Mouse (Mus musculus) hindlimb bud, embryonic 11.5 days (tissue): Measurements from ENCODE around the gene Smad9.
"Not testable (repeated sequence)": the region's sequence is repeated elsewhere in the genome, so short reads cannot be mapped to it uniquely, and the experiment has no call there.

Experiments
- DNase-seq: peaks from one replicate; pipeline ENCODE4 v3.0.0-alpha.2; 2012; ENCODE audit warnings: low read depth, low spot score; ENCODE audit errors: extremely low spot score

The Smad9 gene

DNA sequence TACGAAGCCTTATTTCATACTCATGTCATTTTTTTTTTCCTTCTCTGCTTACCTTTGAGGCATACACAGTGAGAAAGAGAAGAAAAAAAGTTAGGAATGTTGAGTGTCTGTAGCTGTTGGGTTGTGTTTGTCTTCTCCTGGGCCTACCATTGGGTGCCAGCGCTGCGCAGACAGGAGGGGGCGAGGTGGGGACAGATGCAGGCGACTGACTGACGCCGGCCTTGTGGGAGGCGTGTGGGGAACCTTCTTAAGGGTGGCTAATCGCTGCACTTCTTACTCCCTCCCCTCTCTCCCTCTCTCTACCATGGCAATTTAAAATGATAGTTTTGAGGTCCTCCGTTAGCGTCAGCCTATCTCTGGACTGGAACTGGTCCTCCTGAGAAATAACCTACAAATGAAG lies 676 bp downstream of the Smad9 start:
- no peak for DNase-seq

DNA sequence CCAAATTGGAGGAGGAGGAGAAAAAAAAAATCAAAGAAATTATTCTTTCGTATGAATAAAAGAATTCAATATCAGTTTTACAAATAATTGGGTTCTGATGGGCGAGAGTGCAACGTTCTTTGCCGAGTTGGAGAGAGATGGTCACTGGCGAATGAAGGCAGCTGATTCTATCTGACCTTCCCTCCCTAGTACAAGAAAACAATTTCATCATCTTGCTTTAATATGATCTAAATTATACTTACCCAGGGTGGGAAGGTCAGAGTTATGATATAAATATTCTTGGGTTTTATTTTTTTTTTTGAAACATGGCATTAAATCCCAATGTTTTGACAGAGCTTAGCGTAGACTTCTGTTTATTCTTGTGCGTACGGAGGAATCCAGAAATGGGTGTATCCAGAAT lies 2.1 kb downstream of the Smad9 start:
- no peak for DNase-seq

DNA sequence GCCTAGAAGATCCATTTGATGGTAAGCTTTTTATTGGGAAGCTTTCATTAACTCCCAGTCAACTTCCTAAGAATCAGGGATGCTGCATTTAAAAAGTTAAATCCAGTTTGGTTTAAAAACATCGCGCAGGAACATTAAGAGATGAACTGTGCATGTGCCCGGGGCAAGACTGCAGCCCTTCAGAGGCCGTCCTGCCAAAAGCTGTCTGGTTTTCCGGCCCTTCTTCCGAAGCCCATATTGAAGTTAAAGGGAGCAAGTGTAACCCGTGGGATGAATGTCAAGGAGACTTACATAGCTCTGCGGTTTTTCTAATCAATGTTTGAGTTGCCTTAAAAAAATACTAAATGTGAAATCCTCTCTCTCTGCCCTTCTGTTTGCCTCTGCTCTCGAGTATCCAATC lies 3.8 kb downstream of the Smad9 start:
- DNase-seq: no peak

DNA sequence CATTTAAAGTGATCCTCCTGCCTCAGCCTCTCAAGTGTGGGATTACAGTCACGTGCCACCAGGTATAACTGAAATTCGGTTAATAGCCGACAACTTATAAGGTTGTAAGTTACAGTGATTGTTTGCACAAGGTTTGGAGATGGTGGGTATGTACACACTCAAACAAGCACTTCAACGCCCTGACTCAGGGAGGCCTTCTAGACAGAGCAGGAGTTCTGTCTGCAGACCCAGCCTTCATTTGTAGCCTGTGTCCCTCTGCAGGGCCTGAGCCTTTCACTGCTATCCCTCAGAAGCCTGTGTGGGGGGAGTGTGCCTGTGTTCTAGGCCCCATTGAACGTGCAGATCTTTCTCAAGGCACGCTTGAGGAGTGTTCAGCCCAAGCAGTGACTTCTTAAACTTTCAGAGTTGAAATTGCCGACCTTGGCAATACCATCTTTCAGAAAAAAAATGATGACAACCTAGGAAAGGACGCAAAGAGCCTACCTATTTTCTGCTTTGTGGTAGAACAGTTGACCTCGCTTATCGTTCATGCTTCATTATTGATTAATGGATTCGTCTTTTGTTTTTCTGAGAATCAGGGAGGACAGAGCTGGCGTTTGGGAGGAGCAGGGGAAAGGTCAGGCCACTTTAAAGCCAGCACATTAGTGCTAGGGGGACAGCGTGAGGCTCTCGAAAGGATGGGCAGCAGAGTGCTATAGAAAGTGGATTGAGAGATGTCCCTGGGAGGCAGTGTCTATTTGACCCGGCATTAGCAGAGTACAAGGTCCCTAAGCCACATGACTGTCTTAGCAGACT lies 5.1 kb downstream of the Smad9 start:
- no peak for DNase-seq

DNA sequence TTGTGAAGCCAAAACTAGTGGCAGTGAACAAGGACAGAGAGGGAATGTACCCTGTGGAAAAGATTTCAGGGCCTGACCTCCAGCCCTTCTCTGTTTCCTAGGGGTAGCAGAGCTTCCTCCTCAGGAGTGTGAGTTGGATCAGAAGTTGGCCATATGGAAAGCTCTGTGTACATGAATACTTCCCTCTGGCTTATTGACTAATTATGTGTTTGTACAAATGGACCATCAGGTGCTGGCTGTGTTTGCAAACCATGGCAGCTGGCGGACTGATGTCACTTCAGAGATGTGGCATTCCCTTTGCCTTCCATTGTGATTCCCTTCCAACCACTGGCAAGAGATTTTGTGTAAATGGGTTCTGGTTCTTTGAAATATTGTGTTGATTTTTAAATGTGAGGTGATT lies 5.9 kb downstream of the Smad9 start:
- no peak for DNase-seq

DNA sequence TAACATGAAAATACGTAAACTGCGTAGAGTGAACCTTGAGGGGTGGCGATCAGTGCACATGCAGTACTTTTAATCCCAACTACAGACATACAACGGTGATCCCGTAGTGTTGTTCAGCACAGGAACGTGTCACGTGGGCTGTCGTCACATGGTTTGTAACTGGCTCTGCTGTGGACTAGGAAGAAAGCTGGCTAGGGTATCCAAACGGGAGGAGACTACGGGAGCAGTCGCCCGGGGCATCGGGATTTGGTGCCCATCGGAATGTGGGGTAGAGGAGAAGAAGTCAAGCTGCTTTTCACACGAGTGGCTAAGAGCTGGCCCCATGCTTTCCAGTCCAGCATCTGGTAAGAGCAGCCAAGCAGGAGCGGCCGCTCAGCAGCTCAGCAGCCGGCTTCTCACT lies 9.0 kb downstream of the Smad9 start:
- no peak for DNase-seq

DNA sequence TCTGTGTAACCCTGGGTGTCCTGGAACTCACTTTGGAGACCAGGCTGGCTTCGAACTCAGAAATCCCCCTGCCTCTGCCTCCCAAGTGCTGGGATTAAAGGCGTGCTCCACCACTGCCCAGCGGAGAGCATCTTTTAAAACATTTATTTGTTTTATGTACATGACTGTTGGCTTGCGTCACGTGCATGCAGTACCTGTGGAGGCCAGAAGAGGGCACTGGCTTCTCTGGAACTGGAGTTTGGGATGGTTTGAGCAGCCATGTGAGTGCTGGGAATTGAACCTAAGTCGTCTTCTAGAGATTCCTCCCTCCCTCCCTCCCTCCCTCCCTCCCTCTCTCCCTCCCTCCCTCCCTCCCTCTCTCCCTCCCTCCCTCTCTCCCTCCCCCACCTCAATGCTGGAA lies 10.1 kb downstream of the Smad9 start:
- DNase-seq: not testable (repeated sequence)

DNA sequence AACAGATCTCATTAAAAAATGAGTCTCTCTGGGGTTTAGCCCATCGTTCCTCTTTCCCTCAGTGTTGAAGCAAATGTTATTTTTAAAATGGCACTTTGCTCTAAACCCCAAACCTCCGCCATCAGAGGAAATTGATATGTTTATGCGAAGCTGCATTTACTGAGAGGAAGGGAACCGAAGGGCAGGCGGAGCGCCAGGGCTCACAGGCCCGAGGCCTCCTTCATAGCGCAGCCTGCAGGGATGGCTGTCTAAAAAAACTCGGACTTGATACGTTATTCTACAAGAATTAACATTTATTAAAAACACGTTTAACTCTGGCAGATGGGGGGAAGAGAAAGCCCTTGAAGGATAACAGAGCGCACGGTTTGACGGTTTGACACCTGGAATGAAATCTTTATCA lies 10.7 kb downstream of the Smad9 start:
- no peak for DNase-seq

DNA sequence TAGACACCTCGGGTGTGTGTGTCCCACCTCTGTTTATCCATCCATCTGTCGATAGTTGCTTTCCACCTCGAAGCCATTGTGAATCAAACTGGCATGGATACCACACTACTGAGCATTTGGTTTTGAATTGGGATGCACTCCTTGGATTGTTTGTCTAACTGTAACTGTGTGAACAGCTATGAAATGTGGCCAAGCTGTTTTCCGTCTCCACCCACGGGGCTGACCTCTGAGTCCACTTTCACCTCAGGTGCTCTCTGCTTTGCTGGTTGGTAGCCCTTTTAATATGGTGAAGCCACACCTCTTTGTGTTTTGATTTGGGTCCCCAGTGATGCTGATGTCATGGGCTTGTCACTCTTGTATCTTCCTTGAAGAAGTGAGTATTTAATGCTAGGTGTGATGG lies 11.4 kb downstream of the Smad9 start:
- no peak for DNase-seq

DNA sequence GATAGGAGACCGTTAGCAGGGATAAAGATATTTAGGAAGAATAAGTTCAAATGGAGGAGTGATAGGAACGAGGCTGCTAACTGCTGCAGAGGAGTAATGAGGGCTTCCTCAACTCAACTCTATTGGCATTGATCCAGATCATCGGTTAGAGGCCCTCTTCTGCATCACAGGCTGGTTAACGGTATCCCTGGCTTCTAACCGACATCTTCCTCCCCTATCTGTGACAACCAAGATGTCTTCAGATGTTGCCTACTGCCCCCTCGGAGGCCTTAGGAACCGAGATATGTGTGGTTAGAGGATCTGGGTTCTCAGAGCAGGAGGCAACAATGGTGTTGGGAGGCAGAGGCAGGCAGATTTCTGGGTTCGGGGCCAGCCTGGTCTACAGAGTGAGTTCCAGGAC lies 13.2 kb downstream of the Smad9 start:
- no peak for DNase-seq

DNA sequence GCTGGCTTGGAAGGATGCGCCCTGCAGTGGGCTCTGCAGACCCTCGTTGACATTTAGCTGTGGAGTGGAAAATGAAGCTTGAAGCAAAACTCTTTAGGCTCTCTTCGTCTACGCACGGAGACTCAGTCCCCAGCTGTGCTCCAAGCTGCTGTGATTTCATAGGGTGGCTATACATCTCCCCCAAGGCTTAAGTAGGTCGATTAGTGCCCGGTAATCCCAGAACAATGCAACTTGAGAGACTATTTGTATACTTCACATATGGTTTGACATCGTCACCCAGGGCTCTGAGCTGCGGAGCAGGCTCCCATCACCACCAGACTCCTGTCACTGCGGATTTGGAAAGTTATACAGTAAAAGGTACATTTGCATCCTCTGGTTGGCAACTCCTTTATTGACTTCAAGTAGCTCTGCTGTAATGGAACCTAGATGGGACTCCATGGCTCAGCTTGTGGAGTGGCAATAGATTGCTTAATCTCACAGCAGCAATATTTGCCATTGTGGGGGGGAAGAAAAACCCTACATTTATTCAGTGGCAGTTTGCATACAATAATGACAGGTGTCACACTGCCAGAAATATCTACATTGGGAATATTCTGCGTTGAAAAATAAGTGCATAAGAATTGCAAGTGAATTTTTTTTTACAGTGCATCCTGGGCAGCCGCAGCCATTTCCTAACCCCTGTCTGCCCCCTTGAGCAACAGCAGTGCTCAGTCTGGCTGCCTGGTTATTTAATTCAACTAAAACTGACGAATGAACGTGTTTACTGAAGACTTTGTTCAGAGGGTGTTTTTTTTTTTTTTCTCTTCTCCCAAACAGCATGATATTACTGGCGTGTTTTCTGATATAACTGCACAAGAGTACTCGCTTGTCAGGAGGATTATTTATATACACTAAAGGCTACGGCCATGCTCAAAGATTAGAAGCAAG lies 14.2 kb downstream of the Smad9 start:
- no peak for DNase-seq

DNA sequence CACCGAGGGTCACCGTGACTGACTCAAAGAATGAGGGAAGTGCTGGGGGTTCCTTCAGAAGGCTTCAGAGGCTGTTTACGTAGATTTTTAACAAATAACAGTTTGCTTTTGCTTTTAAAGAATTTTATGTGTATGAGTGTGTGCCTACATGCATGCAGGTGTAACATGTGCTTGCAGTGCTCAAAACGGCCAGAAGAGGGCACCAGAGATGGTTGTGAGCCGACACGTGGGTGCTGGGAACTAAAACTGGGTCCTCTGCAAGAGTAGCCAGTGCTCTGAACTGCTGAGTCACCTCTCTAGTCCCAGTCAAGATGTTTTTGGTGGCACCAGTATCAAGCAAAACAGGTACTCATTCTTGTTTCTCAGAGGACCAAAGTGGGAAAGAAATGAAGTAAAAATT lies 18.2 kb downstream of the Smad9 start:
- no peak for DNase-seq

DNA sequence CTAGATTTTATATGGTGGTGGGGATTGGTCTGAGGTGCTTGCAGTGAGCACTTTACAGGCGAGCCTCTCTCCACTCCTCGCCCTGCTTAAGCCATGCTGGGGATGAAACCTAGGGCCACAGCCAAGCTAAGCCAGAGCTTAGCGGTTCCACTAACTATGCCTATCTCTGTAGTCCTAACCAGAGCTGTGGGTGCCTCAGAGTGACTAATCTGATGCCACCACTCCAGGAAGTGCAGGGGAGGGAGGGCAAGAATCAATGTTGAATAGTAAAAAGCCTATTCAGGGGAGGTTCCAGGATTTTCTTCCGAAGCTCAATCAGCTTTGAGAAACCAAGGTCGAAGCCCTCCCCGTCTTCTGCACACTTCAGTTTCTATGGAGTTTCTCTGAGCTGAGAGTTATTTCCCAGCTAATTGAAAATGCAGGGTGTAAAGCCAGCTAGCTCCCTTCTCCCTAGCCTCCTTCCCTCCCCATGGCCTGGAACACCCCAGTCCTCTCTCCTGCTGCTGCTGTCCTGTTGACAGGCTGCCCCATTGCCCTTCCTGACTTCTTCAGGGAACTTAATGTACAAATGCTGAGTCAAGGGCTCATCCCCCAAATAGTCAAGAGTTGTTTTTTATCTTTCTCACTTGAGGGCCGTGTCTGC lies 20.7 kb downstream of the Smad9 start:
- DNase-seq: no peak

DNA sequence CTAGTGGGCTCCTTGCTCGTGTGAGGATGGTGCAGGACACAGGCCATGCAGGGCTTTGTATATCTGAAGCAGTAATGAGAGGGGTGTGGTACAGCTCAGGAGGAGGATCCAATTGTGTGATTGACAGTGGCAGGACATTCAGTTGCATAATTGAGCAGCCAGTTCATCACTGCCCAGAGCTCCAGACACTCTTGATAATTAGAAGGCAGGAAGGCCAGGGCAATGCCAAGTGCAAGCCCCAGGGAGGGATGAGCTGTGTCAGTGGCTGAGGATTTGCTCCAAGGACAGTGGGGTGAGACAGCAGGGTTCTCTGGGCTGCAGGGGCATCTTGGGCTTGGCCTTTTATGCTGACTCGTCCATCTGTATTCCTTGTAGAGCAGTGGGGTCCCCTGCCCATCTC lies 35.2 kb downstream of the Smad9 start:
- DNase-seq: no peak

DNA sequence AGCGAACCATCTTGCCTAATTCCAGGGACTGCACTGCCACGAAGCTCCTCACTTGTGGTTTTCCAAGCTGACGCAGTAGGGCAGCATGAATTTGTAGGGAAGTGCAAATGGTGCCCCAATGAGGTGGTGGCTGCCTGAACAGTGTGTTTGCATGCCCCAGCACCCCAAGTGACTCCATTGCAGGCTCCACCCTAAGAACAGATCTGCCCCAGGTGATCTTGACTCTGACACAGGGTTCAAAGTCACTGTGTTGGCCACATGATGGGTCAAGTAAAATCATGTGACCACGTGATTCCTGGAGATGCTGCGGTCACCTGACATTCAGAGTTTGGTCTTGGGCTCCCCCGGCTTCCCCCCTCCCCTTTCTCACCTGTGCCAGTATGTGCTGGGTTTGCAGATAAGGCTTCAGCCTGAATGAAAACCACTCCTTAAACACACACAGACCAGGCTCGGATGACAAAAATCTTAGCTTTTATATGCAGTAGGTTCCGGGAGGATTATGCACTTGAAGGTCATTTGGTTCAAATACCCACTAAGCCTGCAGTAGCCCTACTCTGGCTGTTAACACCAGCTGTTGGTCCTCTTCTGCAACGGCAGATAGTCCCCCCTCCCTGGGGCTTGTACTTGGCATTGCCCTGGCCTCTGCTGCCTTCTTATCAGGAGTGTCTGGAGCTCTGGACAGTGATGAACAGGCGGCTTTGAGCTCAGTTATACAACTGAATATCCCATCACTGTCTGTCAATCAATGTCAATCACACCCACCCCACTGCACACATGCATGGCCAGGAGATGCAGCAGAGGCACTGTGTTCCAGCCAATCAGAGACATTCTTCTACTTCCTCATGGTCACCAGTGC lies 36.7 kb downstream of the Smad9 start:
- DNase-seq: no peak

DNA sequence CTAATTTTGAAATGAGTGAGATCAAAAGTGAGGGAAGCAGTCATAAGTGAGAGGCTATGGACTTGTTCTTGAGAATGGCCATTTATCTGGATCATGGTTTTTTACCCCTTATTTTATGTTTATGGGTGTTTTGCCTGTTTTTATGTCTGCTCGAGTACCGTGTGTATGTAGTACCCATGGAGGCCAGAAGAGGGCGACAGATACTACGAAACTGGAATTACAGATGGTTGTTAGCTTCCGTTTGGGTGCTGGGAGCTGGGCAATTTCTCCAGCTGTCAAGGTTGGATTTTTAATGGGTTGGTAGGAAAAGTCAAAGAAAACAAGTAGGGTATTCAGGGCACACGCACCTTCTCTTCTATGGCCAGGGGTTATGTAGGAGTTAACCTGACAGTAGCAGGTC lies 38.4 kb downstream of the Smad9 start:
- DNase-seq: no peak

DNA sequence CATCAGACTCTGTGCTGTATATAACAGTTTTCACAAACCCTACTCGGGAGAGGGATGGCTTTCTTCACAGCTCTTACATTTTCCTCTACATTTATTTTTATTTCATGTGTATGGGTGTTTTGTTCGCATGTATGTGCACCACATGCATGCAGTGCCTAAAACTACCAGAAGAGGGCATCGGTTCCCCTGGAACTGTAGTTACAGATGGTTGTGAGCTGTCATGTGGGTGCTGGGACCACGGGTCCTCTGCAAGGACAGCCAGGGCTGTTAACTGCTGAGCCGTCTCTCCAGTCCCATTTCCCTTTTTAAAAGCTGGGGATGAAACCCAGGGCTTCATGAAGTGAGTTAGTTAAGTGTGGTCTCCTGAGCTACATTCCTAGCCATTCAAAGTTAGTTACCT lies 40.0 kb downstream of the Smad9 start:
- no peak for DNase-seq

DNA sequence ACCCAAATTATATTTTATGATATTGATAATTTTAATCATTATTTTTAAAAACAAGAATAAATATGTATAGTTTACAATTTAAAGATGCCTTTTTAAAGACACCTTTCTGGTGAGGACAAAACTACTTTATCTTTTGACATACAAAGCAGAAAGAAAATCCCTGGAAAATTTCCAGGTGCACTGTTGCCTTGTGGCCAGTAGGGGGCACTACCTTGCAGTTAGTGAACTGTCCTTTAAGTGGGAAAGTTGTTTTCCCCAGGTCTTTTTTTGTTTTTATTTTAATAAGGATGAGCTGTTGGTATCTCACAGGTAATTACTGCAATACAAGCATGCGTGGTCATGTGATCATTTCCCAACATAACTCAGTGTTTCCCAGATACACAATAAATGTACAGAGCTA lies 40.4 kb downstream of the Smad9 start:
- DNase-seq: no peak

DNA sequence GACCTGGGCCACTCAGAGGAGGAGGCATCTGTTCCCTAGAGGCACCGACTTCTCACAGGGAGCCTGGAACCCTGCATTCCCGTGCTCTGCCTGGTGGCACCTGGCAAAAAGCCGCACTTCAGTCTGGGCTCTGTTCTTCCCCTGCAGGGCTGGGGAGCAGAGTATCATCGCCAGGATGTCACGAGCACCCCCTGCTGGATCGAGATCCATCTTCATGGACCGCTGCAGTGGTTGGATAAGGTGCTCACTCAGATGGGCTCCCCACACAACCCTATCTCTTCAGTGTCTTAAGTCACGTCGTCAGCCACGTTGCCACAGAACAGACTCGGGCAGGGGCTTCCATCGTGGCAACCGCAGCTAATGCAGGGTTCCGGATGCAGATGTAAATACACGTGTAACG lies 41.8 kb downstream of the Smad9 start:
- no peak for DNase-seq

DNA sequence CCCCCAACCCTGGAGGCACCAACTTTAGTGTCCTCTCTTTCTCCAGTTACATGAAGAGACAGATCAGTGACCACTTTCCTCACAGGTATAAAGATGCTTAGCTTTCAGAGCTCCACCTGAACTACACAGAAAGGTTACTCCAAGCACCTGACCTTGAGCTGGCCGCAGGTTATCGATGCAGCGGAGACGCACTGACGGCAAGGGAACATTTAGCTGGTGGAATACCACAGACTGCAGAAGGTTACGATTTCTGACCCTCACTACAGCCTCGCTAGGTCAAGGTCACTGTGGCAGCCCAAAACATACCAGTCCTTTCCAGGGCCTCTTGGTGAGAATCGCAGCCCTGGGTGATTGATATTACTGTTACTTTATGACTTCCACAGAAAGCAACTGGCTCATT lies 48.3 kb downstream of the Smad9 start:
- DNase-seq: no peak
